Mouse (Mus musculus) embryonic fibroblast, embryonic 13.5 days (primary cell): Measurements from ENCODE around the gene Slc37a3. TPM values are rescaled to one million over a fixed set of nuclear protein-coding genes. Genes with fewer than 3 reads are reported as not detected.
A peak's percentile ranks its signal among the peaks of the same experiment; 100 is the strongest.
"Not testable (repeated sequence)": the region's sequence is repeated elsewhere in the genome, so short reads cannot be mapped to it uniquely, and the experiment has no call there.

Experiments
- H3K27ac ChIP-seq: 2 replicates; pipeline ENCODE4 v1.5.1; 2012; ENCODE audit warnings: low read length, control low read depth, inconsistent platforms; ENCODE audit not compliant: insufficient read depth
- H3K4me1 ChIP-seq: 2 replicates; pipeline ENCODE4 v1.6.1; 2011; ENCODE audit warnings: low read length; ENCODE audit not compliant: control insufficient read depth, insufficient read depth
- H3K4me3 ChIP-seq: 2 replicates; pipeline ENCODE4 v1.5.1; 2011; ENCODE audit warnings: mild to moderate bottlenecking, control low read depth, low read length; ENCODE audit not compliant: insufficient read depth
- CTCF ChIP-seq: IDR thresholded peaks from 2 replicates; pipeline ENCODE4 v1.5.1; 2011; ENCODE audit warnings: mild to moderate bottlenecking, control low read depth, low read length, moderate library complexity, borderline replicate concordance; ENCODE audit not compliant: insufficient read depth
- POLR2A ChIP-seq: IDR thresholded peaks from 2 replicates; pipeline ENCODE4 v1.6.1; 2011; ENCODE audit warnings: low read depth, mild to moderate bottlenecking, control low read depth, low read length, moderate library complexity
- polyA plus RNA-seq: library from polyadenylated mRNA; stranded (reverse); fragments of >200 nt; gene quantifications from 2 replicates; pipeline ENCODE4 v1.2.4, GENCODE M21; 2011; ENCODE audit warnings: low read depth; ENCODE audit not compliant: missing spikeins, insufficient read length

Slc37a3 gene
- polyA plus RNA-seq, 1 experiment: 71.5 TPM

DNA sequence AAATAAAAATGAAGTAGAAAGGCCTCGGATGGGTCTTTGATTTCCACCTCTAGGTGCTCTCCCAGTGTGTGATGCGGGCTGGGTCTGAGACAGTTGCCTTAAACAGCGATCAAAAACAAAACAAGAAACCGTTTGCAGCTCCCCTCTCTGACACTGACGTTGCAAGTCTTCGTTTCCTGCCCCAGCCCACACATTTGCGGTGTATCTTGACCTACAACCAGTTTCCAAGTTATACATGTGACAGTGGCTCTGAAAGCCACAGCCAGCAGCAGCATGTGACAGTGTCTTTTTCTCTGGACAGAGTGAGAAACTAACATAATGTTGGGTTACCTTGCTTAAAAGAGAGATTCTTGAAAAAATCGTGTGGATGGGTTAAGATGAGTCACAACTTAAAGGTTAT, 2.3 kb upstream of the Slc37a3 start:
- Histone ChIP-seq H3K4me3 (no peak overlapping the region), H3K27ac (no peak overlapping the region), H3K4me1 (no peaks in the 10 kb centered on the region; the same call in 1 of the 2 replicates)
- no peak for TF ChIP-seq CTCF
- TF ChIP-seq POLR2A: no peak

DNA sequence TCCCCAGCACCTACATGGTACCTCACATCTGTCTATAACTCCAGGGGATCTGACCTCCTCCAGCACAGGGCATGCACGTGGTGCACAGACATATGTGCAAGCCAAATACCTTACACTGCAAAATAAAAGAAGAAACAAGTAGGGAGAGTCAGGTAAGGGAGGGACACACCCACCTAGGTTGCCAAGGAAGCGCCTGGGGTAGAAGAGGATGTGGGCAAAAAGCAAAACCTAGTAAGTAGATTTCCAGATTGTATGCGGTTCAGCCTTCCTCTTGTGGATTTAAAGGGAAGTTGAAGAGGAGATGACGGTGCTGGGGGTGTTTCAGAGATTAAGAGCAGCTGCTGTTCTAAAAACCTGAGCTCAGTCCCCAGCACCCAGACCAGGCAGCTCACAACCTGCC, 1.7 kb upstream of the Slc37a3 start:
- no peak for TF ChIP-seq POLR2A
- TF ChIP-seq CTCF: no peak
- H3K4me3 ChIP-seq: no peak overlapping the region
- no peak overlapping the region for H3K27ac ChIP-seq
- H3K4me1 ChIP-seq: no peaks in the 10 kb centered on the region; the same call in 1 of the 2 replicates

DNA sequence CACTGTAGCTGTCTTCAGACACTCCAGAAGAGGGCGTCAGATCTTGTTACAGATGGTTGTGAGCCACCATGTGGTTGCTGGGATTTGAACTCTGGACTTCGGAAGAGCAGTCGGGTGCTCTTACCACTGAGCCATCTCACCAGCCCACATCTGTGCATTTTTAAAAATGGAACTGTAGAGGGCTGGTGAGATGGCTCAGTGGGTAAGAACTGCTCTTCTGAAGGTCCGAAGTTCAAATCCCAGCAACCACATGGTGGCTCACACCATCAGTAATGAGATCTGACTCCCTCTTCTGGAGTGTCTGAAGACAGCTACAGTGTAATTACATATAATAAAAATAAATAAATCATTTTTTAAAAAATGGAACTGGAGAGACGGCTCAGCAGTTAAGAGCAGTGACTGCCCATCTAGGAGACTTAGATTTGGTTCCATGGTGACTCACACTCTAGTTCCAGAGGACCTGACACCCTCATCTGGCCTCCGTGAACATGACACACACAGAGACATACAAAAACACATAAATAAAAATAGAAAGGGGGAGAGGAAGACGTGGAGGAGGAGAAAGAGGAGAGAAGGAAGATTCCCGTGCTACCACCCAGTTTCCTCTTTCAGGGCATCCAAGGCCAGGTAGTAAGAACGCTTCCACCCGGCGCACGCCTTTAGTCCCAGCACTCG, 823 bp upstream of the Slc37a3 start:
- not testable (repeated sequence) for H3K4me3 ChIP-seq, H3K27ac ChIP-seq, H3K4me1 ChIP-seq

DNA sequence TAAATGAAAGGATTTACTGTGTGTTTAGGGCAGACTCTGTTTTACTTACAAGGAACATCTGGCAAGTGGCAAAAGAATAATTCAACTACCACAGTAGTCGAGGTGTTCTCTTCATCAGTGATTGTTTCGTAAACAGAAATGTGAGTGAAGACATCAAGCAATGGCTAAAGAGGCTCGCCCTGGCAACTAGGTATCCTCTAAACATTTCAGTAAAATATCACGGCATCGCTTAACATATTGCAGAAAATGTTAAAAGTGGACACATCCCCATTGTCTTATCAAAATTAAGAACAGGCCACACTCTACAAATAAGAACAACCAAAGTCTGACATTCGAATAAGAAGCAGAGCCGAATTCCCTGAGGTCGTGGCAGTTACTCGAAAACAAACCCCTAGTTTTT, 700 bp downstream of the Slc37a3 start:
- TF ChIP-seq CTCF: no peak
- no peak for TF ChIP-seq POLR2A
- peaks cover 5% of the 10 kb centered on the region; the same call in 1 of the 2 replicates for H3K4me1 ChIP-seq
- H3K27ac ChIP-seq: no peak overlapping the region
- peak overlapping the region; percentile 67 for H3K4me3 ChIP-seq

DNA sequence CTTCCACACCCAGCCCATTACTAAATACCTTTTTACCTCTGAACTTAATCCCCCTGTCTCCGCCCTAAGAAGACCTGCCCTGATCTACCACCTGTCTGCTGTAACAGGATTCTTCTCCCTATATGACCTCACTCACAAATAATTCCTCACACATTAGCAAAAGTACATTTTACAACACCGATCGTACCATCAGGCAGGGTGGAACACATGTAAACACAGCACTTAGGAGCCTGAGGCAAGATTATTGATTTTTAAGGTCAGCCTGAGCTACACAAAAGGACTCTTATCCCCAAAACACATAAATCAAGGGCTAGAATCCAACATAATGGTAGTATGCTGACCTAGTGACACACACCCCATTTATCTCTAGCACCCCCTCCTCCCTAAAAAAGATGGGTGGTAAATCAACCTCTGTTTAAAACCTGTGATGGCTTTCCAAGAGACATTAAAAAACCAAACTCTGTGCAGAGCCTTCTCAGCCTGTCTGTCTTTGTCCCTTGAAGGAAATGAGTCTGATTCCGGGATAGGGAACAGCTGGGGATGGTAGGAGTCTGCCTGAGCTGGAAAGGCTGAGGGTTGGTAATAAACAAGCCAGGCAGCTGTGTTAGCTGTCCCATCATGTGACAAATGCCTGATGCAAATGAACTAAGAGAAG, 4.0 kb downstream of the Slc37a3 start:
- no peak overlapping the region for H3K4me3 ChIP-seq
- H3K27ac ChIP-seq: peak overlapping the region; percentile 48
- TF ChIP-seq CTCF (no peak), POLR2A (no peak)
- H3K4me1 ChIP-seq: peaks cover 5% of the 10 kb centered on the region; the same call in 1 of the 2 replicates

DNA sequence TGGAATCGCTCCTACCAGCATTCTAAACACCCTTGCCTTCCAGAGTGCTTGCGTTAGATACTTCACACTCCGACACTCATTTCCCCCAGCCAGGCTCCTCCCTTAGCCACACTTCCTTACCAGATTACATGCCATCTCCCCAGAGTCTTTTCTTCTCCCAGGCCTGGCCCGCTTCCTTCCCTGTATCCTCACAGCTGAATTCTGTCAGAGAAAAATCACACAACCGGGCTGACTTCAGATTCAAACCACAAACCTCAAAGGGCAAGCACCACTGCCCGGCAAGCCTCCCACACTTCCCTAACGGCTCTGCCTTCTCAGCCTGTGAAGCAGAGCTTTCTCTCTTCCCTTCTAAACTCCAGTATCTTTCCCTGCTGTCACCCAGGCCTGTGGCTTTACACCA, 4.7 kb downstream of the Slc37a3 start:
- H3K4me3 ChIP-seq: no peak overlapping the region
- H3K4me1 ChIP-seq: peaks cover 5% of the 10 kb centered on the region; the same call in 1 of the 2 replicates
- TF ChIP-seq POLR2A: no peak
- TF ChIP-seq CTCF: no peak
- H3K27ac ChIP-seq: peak overlapping the region; percentile 48

DNA sequence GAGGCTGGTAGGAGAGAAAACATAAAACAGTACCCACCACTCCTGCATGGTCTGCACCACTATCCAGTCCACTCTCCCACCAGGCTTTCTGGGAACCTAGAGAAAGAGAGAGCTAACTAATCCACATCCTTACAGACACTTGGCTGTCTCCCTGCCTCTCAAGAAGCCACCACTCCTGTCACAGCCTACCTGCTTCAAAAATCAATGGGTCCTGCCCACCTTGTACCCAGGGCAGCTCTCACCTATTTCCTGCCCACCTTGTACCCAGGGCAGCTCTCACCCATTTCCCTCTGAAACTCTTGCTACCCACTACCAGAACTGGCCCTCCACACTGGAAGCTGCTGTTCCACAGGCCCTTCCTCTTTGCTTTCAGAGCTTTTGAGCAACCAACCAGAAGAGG, 5.4 kb downstream of the Slc37a3 start:
- H3K27ac ChIP-seq: no peak overlapping the region
- TF ChIP-seq POLR2A (no peak), CTCF (no peak)
- no peak overlapping the region for H3K4me3 ChIP-seq
- peaks cover 5% of the 10 kb centered on the region; the same call in 1 of the 2 replicates for H3K4me1 ChIP-seq

DNA sequence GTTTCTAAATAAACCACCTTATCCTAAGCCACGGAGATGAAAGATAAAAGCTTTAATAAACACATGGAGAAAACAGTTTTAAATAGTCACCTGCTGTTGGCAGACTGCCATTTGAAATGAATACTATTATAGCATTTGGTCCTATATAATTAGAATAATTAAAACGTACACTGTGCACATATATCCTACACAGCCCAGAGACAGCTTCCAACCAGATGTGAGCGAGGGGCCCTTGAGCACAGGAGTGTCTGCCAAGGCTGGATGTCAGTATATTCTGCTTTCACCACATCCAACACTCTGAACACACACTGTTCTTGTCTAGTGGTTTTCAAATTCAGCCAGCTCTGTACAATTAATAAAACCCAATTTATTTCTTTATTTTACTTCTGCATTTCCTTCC, 7.8 kb downstream of the Slc37a3 start:
- no peak overlapping the region for H3K4me3 ChIP-seq
- TF ChIP-seq CTCF (no peak), POLR2A (no peak)
- H3K27ac ChIP-seq: no peak overlapping the region
- H3K4me1 ChIP-seq: peaks cover 5% of the 10 kb centered on the region; the same call in 1 of the 2 replicates

DNA sequence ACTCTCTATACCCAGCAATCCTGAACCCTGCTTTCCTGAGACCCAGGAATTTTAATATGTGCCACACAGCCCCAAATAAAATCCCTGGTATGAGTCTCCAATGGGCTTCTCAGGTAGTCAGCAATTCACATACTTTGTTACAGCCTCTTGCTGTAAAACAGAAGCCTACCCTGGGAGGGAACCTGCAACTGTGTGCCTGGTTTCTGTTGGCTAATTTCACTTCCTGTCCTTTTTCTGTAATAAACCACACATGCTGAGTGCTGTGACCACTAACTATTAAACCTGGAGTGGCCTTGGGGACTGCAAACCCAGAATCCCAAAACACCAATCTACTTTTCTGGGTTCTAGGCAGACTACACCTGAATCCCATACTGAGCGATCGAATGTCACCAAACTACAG, 14.8 kb downstream of the Slc37a3 start:
- no peak overlapping the region for H3K27ac ChIP-seq
- H3K4me1 ChIP-seq: no peaks in the 10 kb centered on the region
- TF ChIP-seq POLR2A (no peak), CTCF (no peak)
- H3K4me3 ChIP-seq: no peak overlapping the region

DNA sequence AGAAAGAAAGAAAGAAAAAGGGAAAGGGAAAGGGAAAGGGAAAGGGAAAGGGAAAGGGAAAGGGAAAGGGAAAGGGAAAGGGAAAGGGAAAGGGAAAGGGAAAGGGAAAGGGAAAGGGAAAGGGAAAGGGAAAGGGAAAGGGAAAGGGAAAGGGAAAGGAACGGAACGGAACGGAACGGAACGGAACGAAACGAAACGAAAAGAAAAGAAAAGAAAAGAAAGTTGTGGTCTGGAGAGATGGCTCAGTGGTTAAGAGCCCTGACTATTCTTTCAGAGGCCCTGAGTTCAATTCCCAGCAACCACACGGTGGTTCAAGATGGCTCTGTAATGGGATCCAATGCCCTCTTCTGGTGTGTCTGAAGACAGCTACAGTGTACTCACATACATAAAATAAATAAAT, 18.3 kb downstream of the Slc37a3 start:
- H3K27ac ChIP-seq, H3K4me3 ChIP-seq, H3K4me1 ChIP-seq: not testable (repeated sequence)
